Mouse (Mus musculus): ENCODE data around the gene Flywch2. TPM values are rescaled to one million over a fixed set of nuclear protein-coding genes. Genes with fewer than 3 reads are reported as not detected.

The Flywch2 gene
- polyA plus RNA-seq, 1 experiment from 2014 or later, result 20.9 TPM

- DNase-seq (ENCODE audit: low spot score, missing footprints) (peak; percentile 74), ATAC-seq (ENCODE audit: low FRiP score) (no peak)
- no peak overlapping the region for H3K4me2 ChIP-seq
- H3K27me3 ChIP-seq (ENCODE audit: control insufficient read depth, insufficient read depth, low read length), result no peaks in the 10 kb centered on the region
- no peak overlapping the region for H3K9ac ChIP-seq (ENCODE audit: low read length)
- H3K27ac ChIP-seq (ENCODE audit: low read depth, low read length), result no peak overlapping the region
- H3K4me3 ChIP-seq (ENCODE audit: low read depth, low read length), result no peak overlapping the region
- 91% methylated on average over 10 of the region's 10 CpGs for WGBS
- no peaks in the 10 kb centered on the region; the same call in 1 of the 2 replicates for H3K36me3 ChIP-seq (ENCODE audit: control insufficient read depth, insufficient read depth, low read length)
- H3K9me3 ChIP-seq (ENCODE audit: control insufficient read depth, low read length), result no peaks in the 10 kb centered on the region
- peaks cover 12% of the 10 kb centered on the region for H3K4me1 ChIP-seq (ENCODE audit: control insufficient read depth, insufficient read depth, low read length)
Observed at GRCm38 (mm10) chr17:23801627-23802026, 15.7 kb upstream of the Flywch2 start.

- no peak for ATAC-seq (ENCODE audit: low FRiP score)
- H3K27me3 ChIP-seq (ENCODE audit: control insufficient read depth, insufficient read depth, low read length), result no peaks in the 10 kb centered on the region
- peak; percentile 64 for DNase-seq (ENCODE audit: low spot score, missing footprints)
- H3K4me1 ChIP-seq (ENCODE audit: control insufficient read depth, insufficient read depth, low read length), result no peaks in the 10 kb centered on the region
- H3K9me3 ChIP-seq (ENCODE audit: control insufficient read depth, low read length), result no peaks in the 10 kb centered on the region
- no peak overlapping the region for H3K27ac ChIP-seq (ENCODE audit: low read depth, low read length)
- no peak overlapping the region for H3K9ac ChIP-seq (ENCODE audit: low read length)
- no peak overlapping the region for H3K4me2 ChIP-seq
- no peak overlapping the region for H3K4me3 ChIP-seq (ENCODE audit: low read depth, low read length)
- H3K36me3 ChIP-seq (ENCODE audit: control insufficient read depth, insufficient read depth, low read length), result no peaks in the 10 kb centered on the region
- 79% methylated on average over 7 of the region's 7 CpGs for WGBS
Observed at GRCm38 (mm10) chr17:23797316-23797715, 11.4 kb upstream of the Flywch2 start.

DNA sequence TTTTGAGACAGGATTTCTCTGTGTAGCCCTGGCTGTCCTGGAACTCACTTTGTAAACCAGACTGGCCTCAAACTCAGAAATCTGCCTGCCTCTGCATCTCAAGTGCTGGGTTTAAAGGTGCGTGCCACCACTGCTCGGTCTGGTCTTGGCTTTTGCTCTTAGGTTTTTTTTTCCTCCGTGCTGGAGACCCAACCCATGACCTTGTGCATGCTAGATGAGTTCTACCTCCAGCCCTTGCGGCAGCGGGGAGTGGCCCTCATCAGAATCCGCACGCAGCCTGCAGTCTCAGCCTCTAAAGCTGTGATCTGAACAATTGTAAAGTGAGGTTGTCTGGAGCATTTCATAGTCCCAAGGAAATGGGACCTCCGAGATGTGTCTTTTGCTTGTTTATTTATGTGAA is 9.4 kb upstream of the Flywch2 start:
- Histone ChIP-seq H3K27me3 (ENCODE audit: control insufficient read depth, insufficient read depth, low read length) (no peaks in the 10 kb centered on the region), H3K4me2 (no peak overlapping the region), H3K9ac (ENCODE audit: low read length) (no peak overlapping the region), H3K9me3 (ENCODE audit: control insufficient read depth, low read length) (no peaks in the 10 kb centered on the region), H3K4me3 (ENCODE audit: low read depth, low read length) (no peak overlapping the region), H3K27ac (ENCODE audit: low read depth, low read length) (no peak overlapping the region), H3K4me1 (ENCODE audit: control insufficient read depth, insufficient read depth, low read length) (peaks cover 7% of the 10 kb centered on the region), H3K36me3 (ENCODE audit: control insufficient read depth, insufficient read depth, low read length) (no peaks in the 10 kb centered on the region)
- WGBS, result 97% methylated on average over 8 of the region's 8 CpGs
- DNase-seq (ENCODE audit: low spot score, missing footprints), result peak; percentile 45
- no peak for ATAC-seq (ENCODE audit: low FRiP score)

DNA sequence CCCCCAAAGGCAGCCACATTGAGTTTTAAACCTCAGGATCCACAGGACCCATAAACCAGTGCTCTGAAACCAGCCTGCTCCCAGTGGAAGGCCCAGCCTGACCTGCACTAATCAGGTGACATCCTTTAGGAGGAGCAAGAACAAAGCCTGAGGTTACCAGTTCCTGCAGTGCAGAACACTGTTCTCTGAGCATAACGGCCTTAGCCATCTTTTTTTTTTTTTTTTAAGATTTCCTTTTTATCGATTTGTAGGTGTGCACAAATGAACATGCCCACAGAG is 5.1 kb upstream of the Flywch2 start:
- H3K9me3 ChIP-seq (ENCODE audit: control insufficient read depth, low read length), result no peaks in the 10 kb centered on the region
- H3K9ac ChIP-seq (ENCODE audit: low read length), result peak overlapping the region; percentile 74
- H3K4me3 ChIP-seq (ENCODE audit: low read depth, low read length), result no peak overlapping the region
- no peaks in the 10 kb centered on the region for H3K36me3 ChIP-seq (ENCODE audit: control insufficient read depth, insufficient read depth, low read length)
- 77% methylated on average over 2 of the region's 2 CpGs for WGBS
- peak overlapping the region; percentile 78 for H3K27ac ChIP-seq (ENCODE audit: low read depth, low read length)
- no peak for DNase-seq (ENCODE audit: low spot score, missing footprints)
- no peaks in the 10 kb centered on the region for H3K27me3 ChIP-seq (ENCODE audit: control insufficient read depth, insufficient read depth, low read length)
- H3K4me1 ChIP-seq (ENCODE audit: control insufficient read depth, insufficient read depth, low read length), result peaks cover 18% of the 10 kb centered on the region
- H3K4me2 ChIP-seq, result peak overlapping the region; percentile 57
- no peak; the same call in 1 of the 2 replicates for ATAC-seq (ENCODE audit: low FRiP score)

DNA sequence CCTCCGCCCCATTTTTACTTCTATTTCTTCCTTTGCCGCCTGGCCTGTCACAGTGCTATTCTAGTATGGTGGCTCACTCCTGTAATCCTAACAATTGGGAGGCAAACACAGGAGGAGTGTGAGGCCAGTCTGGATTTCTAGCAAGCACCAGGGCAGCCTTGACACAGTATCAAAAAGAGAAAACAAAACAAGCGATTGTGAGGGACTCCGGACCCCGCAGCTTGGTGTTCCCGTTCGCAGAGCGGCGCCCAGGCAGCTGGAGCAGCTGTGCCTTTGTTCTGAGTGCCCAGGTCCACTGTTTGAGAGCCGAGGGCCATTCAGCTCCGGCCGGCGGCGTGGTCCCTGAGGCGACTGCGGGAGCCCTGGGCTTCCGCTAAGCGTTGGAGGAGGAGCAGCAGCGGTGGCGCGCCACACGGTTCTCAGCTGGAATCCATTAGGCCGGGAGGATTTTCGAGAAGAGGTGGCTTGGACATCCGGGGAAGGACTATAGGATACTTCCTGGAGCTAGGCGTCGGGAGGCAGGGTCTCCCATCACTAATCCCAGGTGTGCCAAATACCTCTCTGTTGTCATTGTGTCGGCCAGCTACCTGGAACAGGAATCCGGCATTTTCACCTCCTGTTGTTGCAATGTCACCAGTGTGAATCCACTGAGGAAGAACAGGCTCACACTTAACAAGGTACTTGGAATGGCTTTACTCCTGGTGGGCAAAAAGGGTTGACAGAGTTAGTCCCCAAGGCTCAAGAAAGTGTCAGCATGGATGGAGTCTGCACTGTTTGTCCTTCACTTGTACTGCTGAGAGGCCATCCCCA is 4.6 kb upstream of the Flywch2 start, which contains the start of gene Srrm2:
Gene Srrm2 (plus strand): TSS at position 264 of the 810 bp plus-strand sequence.
- H3K27me3 ChIP-seq (ENCODE audit: control insufficient read depth, insufficient read depth, low read length), result no peaks in the 10 kb centered on the region
- ATAC-seq (ENCODE audit: low FRiP score) (peak; percentile 80), DNase-seq (ENCODE audit: low spot score, missing footprints) (peak; percentile 97)
- peaks cover 20% of the 10 kb centered on the region for H3K4me1 ChIP-seq (ENCODE audit: control insufficient read depth, insufficient read depth, low read length)
- peak within 1 kb of the TSS; percentile 74 for H3K9ac ChIP-seq (ENCODE audit: low read length)
- WGBS, result 2% methylated on average over 29 of the region's 29 CpGs
- H3K36me3 ChIP-seq (ENCODE audit: control insufficient read depth, insufficient read depth, low read length), result no peaks in the 10 kb centered on the region
- H3K9me3 ChIP-seq (ENCODE audit: control insufficient read depth, low read length), result no peaks in the 10 kb centered on the region
- peak within 1 kb of the TSS; percentile 78 for H3K27ac ChIP-seq (ENCODE audit: low read depth, low read length)
- peak within 1 kb of the TSS; percentile 57 for H3K4me2 ChIP-seq
- peak within 1 kb of the TSS; percentile 31 for H3K4me3 ChIP-seq (ENCODE audit: low read depth, low read length)

DNA sequence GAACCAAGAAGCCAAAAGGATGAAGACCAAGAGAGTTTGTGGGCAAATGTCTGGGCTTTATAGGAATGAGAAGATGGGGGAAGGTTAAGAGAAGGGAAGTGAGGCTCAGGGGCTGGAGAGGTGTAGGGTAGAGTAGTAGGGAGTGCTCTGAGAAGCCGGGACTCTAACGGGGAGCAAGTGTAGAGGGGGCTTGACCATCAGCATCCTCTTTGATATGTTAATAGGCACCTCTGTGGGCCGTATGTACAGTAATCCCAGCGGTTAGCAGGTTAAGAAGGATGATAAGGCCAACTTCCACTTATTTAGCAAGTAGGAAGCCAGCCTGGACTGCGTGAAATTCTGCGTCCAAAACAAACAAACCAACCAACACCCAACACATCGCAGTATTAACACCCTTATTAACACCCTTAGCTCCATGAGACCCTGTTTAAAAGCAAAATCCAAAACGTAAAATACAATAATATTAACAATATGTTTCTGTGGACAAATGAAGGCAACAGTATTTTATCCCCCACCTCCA is 3.9 kb upstream of the Flywch2 start:
- Histone ChIP-seq H3K4me1 (ENCODE audit: control insufficient read depth, insufficient read depth, low read length) (peaks cover 20% of the 10 kb centered on the region), H3K4me2 (peak overlapping the region; percentile 57), H3K9ac (ENCODE audit: low read length) (peak overlapping the region; percentile 74), H3K36me3 (ENCODE audit: control insufficient read depth, insufficient read depth, low read length) (no peaks in the 10 kb centered on the region), H3K27me3 (ENCODE audit: control insufficient read depth, insufficient read depth, low read length) (no peaks in the 10 kb centered on the region), H3K4me3 (ENCODE audit: low read depth, low read length) (peak overlapping the region; percentile 31), H3K9me3 (ENCODE audit: control insufficient read depth, low read length) (no peaks in the 10 kb centered on the region), H3K27ac (ENCODE audit: low read depth, low read length) (peak overlapping the region; percentile 78)
- whole genome bisulfite sequencing, result 8% methylated on average over 8 of the region's 8 CpGs
- peak; percentile 93 for DNase-seq (ENCODE audit: low spot score, missing footprints)
- no peak for ATAC-seq (ENCODE audit: low FRiP score)

GRCm38 (mm10) chr17:23788973-23789372 is 3.1 kb upstream of the Flywch2 start:
- Histone ChIP-seq H3K9me3 (ENCODE audit: control insufficient read depth, low read length) (no peaks in the 10 kb centered on the region), H3K9ac (ENCODE audit: low read length) (no peak overlapping the region), H3K27me3 (ENCODE audit: control insufficient read depth, insufficient read depth, low read length) (no peaks in the 10 kb centered on the region), H3K4me1 (ENCODE audit: control insufficient read depth, insufficient read depth, low read length) (peaks cover 20% of the 10 kb centered on the region), H3K4me2 (no peak overlapping the region), H3K27ac (ENCODE audit: low read depth, low read length) (no peak overlapping the region), H3K4me3 (ENCODE audit: low read depth, low read length) (no peak overlapping the region), H3K36me3 (ENCODE audit: control insufficient read depth, insufficient read depth, low read length) (no peaks in the 10 kb centered on the region)
- WGBS, result 91% methylated on average over 4 of the region's 4 CpGs
- DNase-seq (ENCODE audit: low spot score, missing footprints) (peak; percentile 64), ATAC-seq (ENCODE audit: low FRiP score) (no peak)

GRCm38 (mm10) chr17:23786510-23786931 is 640 bp upstream of the Flywch2 start:
- peak overlapping the region; percentile 74; the same call in 1 of the 2 replicates for H3K9ac ChIP-seq (ENCODE audit: low read length)

DNA sequence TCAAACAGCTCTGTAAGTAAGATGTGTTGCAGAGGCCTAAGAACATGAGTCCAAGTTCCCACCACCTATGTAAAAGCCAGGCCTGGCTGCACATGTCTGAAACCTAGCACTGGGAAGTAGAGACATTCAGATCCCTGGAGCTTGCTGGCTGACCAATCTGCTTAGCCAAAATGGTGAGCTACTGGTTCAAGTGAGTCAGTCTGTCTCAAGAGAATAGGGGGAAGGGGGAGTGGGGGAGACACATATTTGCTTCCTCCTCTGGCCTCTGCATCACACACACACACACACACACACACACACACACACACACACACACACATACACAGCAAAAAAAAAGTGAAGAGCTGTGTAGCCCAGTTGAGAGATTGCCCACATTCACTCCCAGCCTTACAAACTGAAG is 2.5 kb downstream of the Flywch2 start:
- ATAC-seq (ENCODE audit: low FRiP score), result no peak
- no peak overlapping the region for H3K4me2 ChIP-seq
- no peak overlapping the region for H3K4me3 ChIP-seq (ENCODE audit: low read depth, low read length)
- peaks cover 6% of the 10 kb centered on the region; the same call in 1 of the 2 replicates for H3K4me1 ChIP-seq (ENCODE audit: control insufficient read depth, insufficient read depth, low read length)
- H3K9me3 ChIP-seq (ENCODE audit: control insufficient read depth, low read length), result no peaks in the 10 kb centered on the region
- no peaks in the 10 kb centered on the region for H3K36me3 ChIP-seq (ENCODE audit: control insufficient read depth, insufficient read depth, low read length)
- H3K27me3 ChIP-seq (ENCODE audit: control insufficient read depth, insufficient read depth, low read length), result no peaks in the 10 kb centered on the region
- DNase-seq (ENCODE audit: low spot score, missing footprints), result peak; percentile 69
- no peak overlapping the region for H3K27ac ChIP-seq (ENCODE audit: low read depth, low read length)
- H3K9ac ChIP-seq (ENCODE audit: low read length), result no peak overlapping the region

More at GRCm38 (mm10) chr17:23786510-23786931, 640 bp upstream of the Flywch2 start:
- Histone ChIP-seq H3K4me1 (ENCODE audit: control insufficient read depth, insufficient read depth, low read length) (peaks cover 20% of the 10 kb centered on the region), H3K4me3 (ENCODE audit: low read depth, low read length) (peak overlapping the region; percentile 47), H3K27ac (ENCODE audit: low read depth, low read length) (peak overlapping the region; percentile 30; the same call in 1 of the 2 replicates), H3K27me3 (ENCODE audit: control insufficient read depth, insufficient read depth, low read length) (no peaks in the 10 kb centered on the region), H3K9me3 (ENCODE audit: control insufficient read depth, low read length) (no peaks in the 10 kb centered on the region), H3K4me2 (peak overlapping the region; percentile 70), H3K36me3 (ENCODE audit: control insufficient read depth, insufficient read depth, low read length) (no peaks in the 10 kb centered on the region)
- ATAC-seq (ENCODE audit: low FRiP score) (peak; percentile 55), DNase-seq (ENCODE audit: low spot score, missing footprints) (peak; percentile 94)
- 17% methylated on average over 13 of the region's 13 CpGs for WGBS

Data from midbrain, embryonic 11.5 days (tissue).